Mouse (Mus musculus) lung, postnatal 0 days (tissue): Measurements from ENCODE around the gene Mmd.
A peak's percentile ranks its signal among the peaks of the same experiment; 100 is the strongest.

Experiments
- CTCF ChIP-seq: IDR thresholded peaks from 2 replicates; pipeline ENCODE4 v1.5.1; 2016; ENCODE audit warnings: antibody characterized with exemption, mild to moderate bottlenecking
- EP300 ChIP-seq: IDR thresholded peaks from 2 replicates; pipeline ENCODE4 v1.6.1; 2016; ENCODE audit warnings: antibody characterized with exemption, mild to moderate bottlenecking, control low read depth

GRCm38 (mm10) chr11:90250189-90250588, 933 bp downstream of the Mmd start:
- TF ChIP-seq CTCF (0 out of 2 replicates have a peak, but pooled peaks have one; percentile 9), EP300 (no peak)
